Mouse (Mus musculus) right cerebral cortex, postnatal 14 days (tissue): ENCODE results near the gene Ebf1.

ENCODE experiments used
- DNase-seq: peaks from one replicate; pipeline ENCODE4 v3.0.0; 2022

Gene Ebf1

DNA sequence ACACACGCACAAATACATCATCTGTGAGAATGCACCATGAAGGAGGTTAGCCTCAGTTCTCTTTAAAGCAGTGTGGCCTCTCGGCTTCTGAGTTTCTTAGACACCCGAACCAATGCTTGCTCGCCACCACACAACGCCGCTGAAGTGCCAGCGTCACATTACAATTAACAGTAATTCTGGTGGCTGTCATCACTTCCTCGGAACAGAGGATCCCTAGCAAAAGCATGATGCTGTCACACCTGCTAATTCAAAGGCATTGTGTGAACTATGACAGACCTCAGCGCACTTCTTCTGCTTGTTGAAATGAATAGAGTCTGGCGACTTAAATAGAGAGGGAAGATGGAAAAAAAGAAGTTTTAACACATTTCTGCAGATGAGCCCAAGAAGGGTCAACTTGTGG, 235.8 kb downstream of the Ebf1 start:
- no peak for DNase-seq

DNA sequence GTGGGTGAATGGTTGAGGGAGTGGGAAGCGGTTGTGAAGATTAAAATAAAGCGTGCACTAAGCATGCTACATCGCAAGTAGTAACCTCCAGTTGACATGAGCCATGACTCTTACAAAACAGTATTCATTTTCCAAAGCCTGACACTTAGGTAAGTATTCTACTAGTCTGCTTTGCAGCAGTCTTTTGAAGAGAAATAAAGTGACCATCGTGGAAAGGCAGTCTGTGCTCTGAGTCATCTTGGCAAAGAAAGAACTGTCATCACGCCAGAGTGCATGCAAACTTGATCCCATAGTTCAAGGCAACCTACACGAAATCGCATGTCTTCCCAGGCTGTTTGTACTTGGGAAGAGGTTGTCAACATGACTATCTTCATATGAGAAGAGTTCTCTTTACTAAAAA, 237.4 kb downstream of the Ebf1 start:
- no peak for DNase-seq

DNA sequence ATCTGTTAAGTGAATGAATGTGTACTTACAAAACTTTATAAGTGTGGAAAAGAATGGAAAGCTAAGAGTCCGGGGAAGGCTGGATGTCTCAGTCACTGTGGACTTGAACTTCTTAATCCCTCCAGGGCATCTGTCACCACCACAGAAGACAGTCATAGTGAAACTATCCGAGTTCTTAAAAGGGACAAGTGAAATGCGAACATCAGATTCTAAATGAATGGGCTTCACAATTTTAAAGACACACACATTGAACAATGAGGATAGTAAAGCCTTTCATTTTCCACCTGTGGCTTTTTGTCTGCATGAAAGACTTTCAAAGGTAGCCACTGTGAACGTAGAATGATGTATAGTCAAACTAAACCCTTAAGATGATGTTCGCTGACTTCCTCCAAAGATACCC, 244.0 kb downstream of the Ebf1 start:
- DNase-seq = no peak

GRCm38 (mm10) chr11:44863910-44864309, 246.8 kb downstream of the Ebf1 start:
- no peak for DNase-seq

DNA sequence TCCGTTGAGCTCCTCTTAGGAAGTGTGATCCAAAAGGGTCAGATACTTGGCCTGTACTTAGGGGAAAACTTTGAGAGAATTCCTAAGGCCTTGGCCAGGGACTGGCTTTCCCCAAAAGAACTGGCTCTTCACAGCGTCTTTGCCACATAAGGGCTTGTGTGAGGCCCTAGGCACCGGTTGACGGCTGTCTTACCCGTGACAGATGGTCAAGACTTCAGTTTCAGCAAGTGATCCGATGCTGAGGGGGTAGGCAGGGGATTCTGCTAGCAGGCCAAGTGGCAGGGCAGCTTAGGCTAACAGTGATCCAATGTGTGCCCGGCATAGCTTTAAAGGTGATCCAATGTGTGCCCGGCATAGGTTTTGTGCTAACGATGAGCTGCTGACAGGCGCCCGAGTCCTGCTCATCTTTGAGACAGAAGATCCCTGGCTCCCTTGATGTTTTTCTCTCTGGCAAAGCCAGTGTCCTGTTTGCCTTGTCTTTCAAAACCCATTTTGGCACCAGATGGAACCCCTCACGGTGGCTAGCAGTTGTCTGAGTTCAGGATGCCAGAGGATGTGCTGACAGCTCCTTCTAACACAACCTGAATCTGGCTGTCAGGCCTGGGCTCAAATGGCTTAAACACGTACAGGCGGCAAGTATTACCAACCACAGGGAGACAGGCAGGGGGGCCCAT, 249.5 kb downstream of the Ebf1 start:
- no peak for DNase-seq

DNA sequence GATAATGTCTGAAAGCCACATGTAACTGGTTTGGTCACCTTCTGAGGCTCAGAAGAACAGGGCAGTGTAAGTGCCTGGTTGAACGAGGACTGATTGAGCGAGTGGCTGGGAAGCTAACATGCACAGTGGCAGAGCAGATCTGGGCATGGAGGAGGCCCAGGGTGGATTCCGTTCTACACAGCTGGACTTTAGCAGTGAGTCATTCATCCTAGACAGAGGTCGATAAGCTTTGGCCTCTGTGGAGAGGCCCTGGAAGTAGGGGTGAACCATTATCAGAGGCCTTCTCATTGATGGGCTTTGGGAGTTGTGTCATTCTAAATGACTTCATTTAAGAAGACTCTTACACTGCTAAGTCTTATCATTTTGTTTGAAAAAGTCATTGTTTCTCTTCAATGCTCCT, 250.3 kb downstream of the Ebf1 start:
- DNase-seq = no peak

DNA sequence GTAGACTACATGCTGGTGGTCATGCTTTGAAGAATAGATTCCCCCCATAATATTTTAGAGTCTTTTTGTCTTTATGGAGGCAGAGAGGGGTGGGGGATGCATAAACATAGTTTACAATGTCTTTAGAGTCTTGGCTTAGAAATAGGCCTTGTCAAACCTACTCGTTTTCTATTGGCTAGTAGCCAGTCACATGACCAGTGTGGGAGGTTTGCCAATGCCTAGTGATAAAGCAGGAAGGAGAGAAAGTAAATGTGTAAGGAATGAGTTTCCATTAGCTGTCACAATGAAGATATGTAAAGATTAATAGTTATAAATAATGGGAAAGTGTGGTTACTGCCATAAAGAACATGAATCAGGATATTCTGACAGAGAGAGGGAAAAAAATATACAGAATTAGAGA, 256.8 kb downstream of the Ebf1 start:
- no peak for DNase-seq

- no peak for DNase-seq
Observed at GRCm38 (mm10) chr11:44875171-44875570, 258.1 kb downstream of the Ebf1 start.

GRCm38 (mm10) chr11:44881056-44881683, 264.1 kb downstream of the Ebf1 start:
- DNase-seq = no peak

- no peak for DNase-seq
Observed at GRCm38 (mm10) chr11:44882476-44882970, 265.4 kb downstream of the Ebf1 start.

DNA sequence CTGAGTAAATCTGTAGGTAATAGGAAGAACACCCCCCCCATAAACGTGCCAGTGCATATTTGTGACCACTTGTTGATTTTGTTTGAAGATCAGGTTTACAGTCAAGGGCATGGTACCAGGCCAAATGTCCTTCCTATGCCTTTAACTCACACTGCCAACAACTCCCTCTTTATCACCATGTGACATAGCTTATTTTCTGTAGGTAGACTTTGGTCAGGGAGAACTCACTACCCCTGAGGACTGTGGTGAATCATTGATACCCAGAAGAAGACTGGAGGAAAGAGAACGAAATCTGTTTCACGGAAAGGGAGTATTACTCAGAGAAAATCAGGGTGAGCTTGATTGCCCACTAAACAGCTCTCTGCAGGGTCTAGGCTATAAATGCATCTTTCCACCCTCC, 267.2 kb downstream of the Ebf1 start:
- no peak for DNase-seq

DNA sequence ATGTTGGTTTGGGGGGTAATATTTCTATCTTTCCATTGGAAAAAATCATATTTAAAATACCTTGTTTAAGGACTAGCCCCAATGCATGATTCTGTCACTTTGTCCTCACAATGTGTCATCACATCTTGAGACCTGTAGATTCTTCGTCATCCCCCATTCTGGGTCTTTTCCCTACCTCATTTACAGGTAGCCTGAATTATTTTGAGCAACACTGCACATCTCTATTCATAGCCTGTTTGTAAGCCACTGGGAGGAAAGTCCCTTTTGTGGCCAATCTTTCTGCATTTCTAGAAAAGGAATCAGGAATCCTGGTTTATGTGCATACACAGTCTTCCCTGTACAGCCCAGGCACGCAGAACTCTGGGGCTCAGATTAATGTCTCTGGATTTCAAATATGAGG, 269.8 kb downstream of the Ebf1 start:
- DNase-seq = no peak

DNA sequence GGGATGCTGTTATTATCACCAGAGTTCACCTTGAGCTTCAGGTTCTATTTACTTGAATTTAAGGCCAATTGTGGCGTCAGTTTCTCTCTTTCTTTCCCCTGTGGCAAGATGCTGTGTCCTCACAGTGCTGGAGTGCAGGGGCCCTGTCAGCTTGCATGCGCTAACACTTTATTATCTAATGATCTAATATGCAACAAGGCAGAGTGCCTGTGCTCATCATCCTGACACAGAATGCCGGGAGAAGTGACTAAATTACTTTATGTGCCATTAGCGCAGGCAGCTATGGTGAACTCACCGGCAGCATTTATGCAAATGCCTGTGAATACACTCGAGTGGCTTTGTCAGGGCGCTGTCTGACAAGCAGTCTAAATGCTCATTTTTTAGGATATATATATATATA, 270.6 kb downstream of the Ebf1 start:
- no peak for DNase-seq

GRCm38 (mm10) chr11:44888390-44888789, 271.3 kb downstream of the Ebf1 start:
- DNase-seq = no peak

GRCm38 (mm10) chr11:44892814-44893521, 275.9 kb downstream of the Ebf1 start:
- no peak for DNase-seq

GRCm38 (mm10) chr11:44893986-44894385, 276.9 kb downstream of the Ebf1 start:
- DNase-seq = no peak

DNA sequence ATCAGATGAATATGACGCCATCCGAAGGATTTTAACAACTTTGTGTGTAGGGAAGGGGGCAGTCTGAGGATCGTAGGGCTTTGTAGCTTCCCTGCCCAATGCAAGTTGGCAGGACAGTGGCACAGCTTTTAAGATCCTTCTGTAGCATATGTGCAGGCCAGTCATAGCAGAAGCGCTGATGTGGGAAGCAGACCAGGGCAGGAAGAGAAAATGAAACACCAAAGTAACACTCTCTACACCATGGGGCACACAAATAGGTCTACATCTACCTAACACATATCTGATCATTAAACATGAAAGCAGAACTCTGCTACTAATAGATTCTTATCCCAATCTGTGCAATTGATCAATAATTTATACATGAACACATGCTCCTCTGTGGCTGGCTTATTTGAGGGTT, 277.7 kb downstream of the Ebf1 start:
- DNase-seq = no peak

- DNase-seq = no peak
Observed at GRCm38 (mm10) chr11:44895893-44896292, 278.8 kb downstream of the Ebf1 start.

- DNase-seq = no peak
Observed at GRCm38 (mm10) chr11:44897140-44897665, 280.1 kb downstream of the Ebf1 start.

GRCm38 (mm10) chr11:44899554-44899953, 282.4 kb downstream of the Ebf1 start:
- no peak for DNase-seq

DNA sequence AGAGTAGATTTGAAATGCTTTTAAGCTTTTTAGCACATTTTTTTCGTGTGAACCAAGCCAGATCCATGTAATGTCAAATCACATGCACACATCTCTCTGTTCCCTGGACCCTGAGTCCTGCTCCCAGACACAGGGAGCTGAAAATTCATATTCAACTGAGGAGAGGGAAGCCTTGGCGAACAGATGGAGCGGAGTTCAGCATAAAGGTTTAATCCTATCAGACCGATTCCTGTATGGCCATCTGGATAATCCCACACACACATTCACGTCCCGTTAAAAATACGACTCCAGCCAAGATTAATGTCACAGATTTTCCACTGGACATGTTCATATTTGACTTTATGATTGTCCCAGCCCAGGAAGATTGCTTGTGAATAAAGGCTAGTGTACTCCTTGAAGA, 282.8 kb downstream of the Ebf1 start:
- DNase-seq = no peak

GRCm38 (mm10) chr11:44900496-44900895, 283.4 kb downstream of the Ebf1 start:
- no peak for DNase-seq

- no peak for DNase-seq
Observed at GRCm38 (mm10) chr11:44901715-44902114, 284.6 kb downstream of the Ebf1 start.

DNA sequence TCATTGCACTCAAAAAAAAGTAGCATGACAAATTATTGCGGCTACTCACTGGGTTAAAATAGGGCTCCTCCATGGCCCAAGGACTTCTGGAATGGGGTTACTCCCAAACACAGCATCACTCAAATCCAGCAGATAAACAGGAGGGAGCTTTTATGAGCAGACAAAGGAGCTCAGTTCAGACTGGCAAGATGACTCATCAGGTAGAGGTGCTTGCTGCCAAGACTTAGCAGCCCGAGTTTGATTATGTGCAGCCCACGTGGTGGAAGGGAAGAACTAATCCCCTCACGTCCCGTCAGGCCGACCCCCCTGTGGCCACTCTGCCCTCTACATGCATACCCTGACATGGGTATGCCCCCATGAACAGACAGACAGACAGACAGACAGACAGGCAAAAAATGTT, 285.0 kb downstream of the Ebf1 start:
- no peak for DNase-seq
